Mouse (Mus musculus): ENCODE measurements around the gene Brip1. TPM values are rescaled to one million over a fixed set of nuclear protein-coding genes. Genes with fewer than 3 reads are reported as not detected.

Gene Brip1
- polyA plus RNA-seq, 1 experiment from 2014 or later = 4.5 TPM

DNA sequence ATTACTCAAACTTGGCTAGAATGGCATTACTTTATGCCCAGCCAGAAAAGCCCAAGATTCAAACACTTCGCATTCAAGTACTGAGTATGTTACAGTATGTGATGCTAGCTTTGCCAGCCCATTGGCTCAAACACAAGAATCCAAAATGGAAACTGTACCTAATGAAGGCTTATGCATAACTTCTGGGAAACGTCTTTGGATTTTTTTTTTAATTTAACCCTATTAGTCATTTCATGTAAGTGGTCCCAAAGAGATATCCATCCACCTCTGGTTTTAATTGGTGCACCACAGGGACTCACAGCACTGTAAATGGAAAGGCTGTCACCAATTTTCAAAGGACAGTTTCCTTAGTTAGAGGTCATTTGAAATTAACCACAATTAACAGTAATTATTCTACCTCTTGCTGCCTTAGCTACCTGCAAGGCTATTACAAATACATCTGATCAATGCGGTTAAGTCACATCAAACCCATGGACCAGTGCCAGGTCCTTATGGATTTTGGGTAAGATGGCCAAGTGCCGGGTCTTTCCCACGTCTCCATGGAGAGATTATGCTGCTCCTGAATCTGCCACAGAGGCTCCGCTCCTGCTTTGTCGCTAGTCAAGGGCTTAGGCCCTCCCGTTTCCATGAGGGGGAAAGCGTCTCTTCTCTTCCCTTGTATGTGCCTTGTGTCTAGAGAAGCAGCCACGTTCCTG lies 192.6 kb downstream of the Brip1 start:
- 0 out of 2 replicates have a peak, but pooled peaks cover 3% of the 10 kb centered on the region for H3K27me3 ChIP-seq (ENCODE audit: insufficient read depth, low read length)
- H3K9ac ChIP-seq (replicated peaks) = no peak overlapping the region
- 71% methylated on average over 10 of the region's 10 CpGs for WGBS (ENCODE audit: insufficient replicate concordance)
- no peak for DNase-seq
- H3K4me3 ChIP-seq (ENCODE audit: low read depth, low read length) = no peak overlapping the region
- 0 out of 2 replicates have a peak, but pooled peaks cover 2% of the 10 kb centered on the region for H3K4me1 ChIP-seq (ENCODE audit: insufficient read depth)
- no peaks in the 10 kb centered on the region for H3K36me3 ChIP-seq (replicated peaks; ENCODE audit: insufficient read depth, low read length)
- no peak for ATAC-seq
- H3K4me2 ChIP-seq (ENCODE audit: low read depth, low read length) = no peak overlapping the region
- no peak for TF ChIP-seq CTCF (IDR thresholded peaks at IDR 0.05; ENCODE audit: low read depth)
- no peak overlapping the region for H3K27ac ChIP-seq (ENCODE audit: low read depth)
- no peaks in the 10 kb centered on the region for H3K9me3 ChIP-seq (ENCODE audit: low read length)

Other genes starting within 250 kb of the Brip1 start
- 2.3 and 3.5 TPM in 2 replicates for gene Ints2, start 56.4 kb upstream of the Brip1 start, polyA plus RNA-seq (2015; fragmentation: Nextera tagmentation; extraction: Ambion mirVana)
- gene Med13, start 156.4 kb upstream of the Brip1 start, polyA plus RNA-seq (2015; fragmentation: Nextera tagmentation; extraction: Ambion mirVana) = 2.9 and 3.6 TPM in 2 replicates

Data from liver, postnatal 0 days (tissue).